Comparison of ENCODE assay signal across 9 mouse cellular contexts in genomic region chr11:103677042-103677441, GRCm38 (mm10). TPM values are rescaled to one million over a fixed set of nuclear protein-coding genes. Genes with fewer than 3 reads are reported as not detected.
DNase-seq lines count a peak whose midpoint lies in the region; ATAC-seq and TF ChIP-seq lines count a peak whose summit lies in the region.
"Not testable (repeated sequence)": the region's sequence is repeated elsewhere in the genome, so short reads cannot be mapped to it uniquely, and the experiment has no call there.
"Had no signal": no experiment of that assay in that cellular context is flagged by ENCODE, and none has a peak within 500 bp of the region (broad histone marks: within the 10 kb centered on the region; RNA-seq: fewer than 3 reads in every experiment).

No protein-coding gene starts in this region.

- TF ChIP-seq POLR2A in liver, adult 2 months (IDR thresholded peaks at IDR 0.05; ENCODE audit: extremely low read depth, insufficient read depth, low read length) = not testable (repeated sequence)

- H3K4me2 ChIP-seq in midbrain, embryonic 14.5 days (ENCODE audit: low read length); stomach, postnatal 0 days (replicated peaks; ENCODE audit: low read depth): not testable (repeated sequence)

- H3K4me1 ChIP-seq in liver, adult 2 months (ENCODE audit: control insufficient read depth, insufficient read depth, low read length); midbrain, embryonic 14.5 days (ENCODE audit: control insufficient read depth, insufficient read depth, low read length); stomach, postnatal 0 days (replicated peaks; ENCODE audit: control insufficient read depth, insufficient read depth): not testable (repeated sequence)

- WGBS in liver, adult 2 months = 45% methylated on average over 2 of the region's 2 CpGs
- WGBS in midbrain, embryonic 14.5 days = 38% methylated on average over 2 of the region's 2 CpGs
- 42% methylated on average over 2 of the region's 2 CpGs for WGBS in stomach, postnatal 0 days

- intact Hi-C loops in gastrocnemius, adult 2 months (cut with DNase I) = loop anchor here (10.0 kb wide), 1 partner anchor 322 kb away; no protein-coding TSS in a partner anchor

- TF ChIP-seq EP300 in stomach, postnatal 0 days (optimal IDR thresholded peaks at IDR 0.05) = not testable (repeated sequence)

- not testable (repeated sequence) for H3K9me3 ChIP-seq in midbrain, embryonic 14.5 days (ENCODE audit: control insufficient read depth, low read length); stomach, postnatal 0 days (ENCODE audit: control insufficient read depth, low read length)

- TF ChIP-seq CTCF in gastrocnemius, adult 2 months (IDR thresholded peaks at IDR 0.05) = peak; percentile 65
- peak; percentile 73 for TF ChIP-seq CTCF in liver, adult 2 months (IDR thresholded peaks at IDR 0.05; ENCODE audit: low read depth, low read length)
- TF ChIP-seq CTCF in stomach, postnatal 0 days (IDR thresholded peaks at IDR 0.05; ENCODE audit: low read depth) = peak; percentile 72

- not testable (repeated sequence) for ATAC-seq in midbrain, embryonic 14.5 days (ENCODE audit: low FRiP score, low TSS enrichment); stomach, postnatal 0 days (ENCODE audit: low FRiP score, low TSS enrichment)

- not testable (repeated sequence) for H3K27me3 ChIP-seq in liver, adult 2 months (ENCODE audit: control insufficient read depth, insufficient read depth, low read length); midbrain, embryonic 14.5 days (ENCODE audit: control insufficient read depth, insufficient read depth, low read length); stomach, postnatal 0 days (ENCODE audit: control insufficient read depth, insufficient read depth, low read length)

- H3K27ac ChIP-seq in gastrocnemius, adult 2 months; liver, adult 2 months (replicated peaks; ENCODE audit: insufficient read depth, low read depth, low read length); midbrain, embryonic 14.5 days (replicated peaks; ENCODE audit: low read depth, low read length); stomach, postnatal 0 days (replicated peaks): not testable (repeated sequence)

- H3K36me3 ChIP-seq in liver, adult 2 months (ENCODE audit: control insufficient read depth, insufficient read depth, low read length) = peaks cover 24% of the 10 kb centered on the region
- H3K36me3 ChIP-seq in midbrain, embryonic 14.5 days (ENCODE audit: control insufficient read depth, insufficient read depth, low read length) = peaks cover 60% of the 10 kb centered on the region
- peaks cover 13% of the 10 kb centered on the region for H3K36me3 ChIP-seq in stomach, postnatal 0 days (ENCODE audit: control insufficient read depth, insufficient read depth, low read length)

- H3K4me3 ChIP-seq in gastrocnemius, adult 2 months; liver, adult 2 months (ENCODE audit: insufficient read depth, low read depth, low read length); midbrain, embryonic 14.5 days (replicated peaks; ENCODE audit: low read depth, low read length); stomach, postnatal 0 days (ENCODE audit: low read depth, low read length): not testable (repeated sequence)

- H3K79me2 ChIP-seq in liver, adult 2 months (ENCODE audit: control insufficient read depth, insufficient read depth, low read length) = not testable (repeated sequence)

- H3K9ac ChIP-seq in liver, adult 2 months (ENCODE audit: low read depth, low read length); midbrain, embryonic 14.5 days (replicated peaks; ENCODE audit: low read length); stomach, postnatal 0 days (ENCODE audit: low read length): not testable (repeated sequence)

- DNase-seq in CD4-positive helper T cell, adult 2 months (ENCODE audit: low read depth, low spot score) = peak; percentile 22
- peak; percentile 49 to 53 for DNase-seq in adrenal gland, adult 18-20 months (ENCODE audit: low spot score in 2 of 2)
- peak; percentile 55 to 77 for DNase-seq in cerebellum, postnatal 14 days
- DNase-seq in gastrocnemius, adult 2 months = peak; percentile 54
- DNase-seq in kidney, adult 11 months = peak; percentile 75
- peak; percentile 43 for DNase-seq in liver, adult 2 months (ENCODE audit: extremely low read depth, low read depth, low spot score)
- peak; percentile 75 for DNase-seq in midbrain, embryonic 14.5 days
- peak; percentile 53 for DNase-seq in stomach, postnatal 0 days (ENCODE audit: low spot score)

RNA-seq across cellular contexts. Expression of gene Gosr2, which starts 20.7 kb away (rescaled TPM):
- 10 to 100 TPM; 83.6 to 83.9 TPM for total RNA-seq in adrenal gland, adult 18-20 months (2021)
- 10 to 100 TPM; 38.3 to 40.1 TPM for total RNA-seq in gastrocnemius, adult 2 months (2021)
- 52.8 and 55.0 TPM in 2 replicates for total RNA-seq in liver, adult 2 months (2014; rRNA removed)
- polyA plus RNA-seq in liver, adult 2 months (2012; rRNA removed) = 70.2 and 77.8 TPM in 2 replicates
- polyA plus RNA-seq in midbrain, embryonic 14.5 days (2014; fragmentation: Nextera tagmentation; extraction: Ambion mirVana) = 62.1 and 96.4 TPM in 2 replicates
- 58.7 and 60.4 TPM in 2 replicates for polyA plus RNA-seq in stomach, postnatal 0 days (2015; fragmentation: Nextera tagmentation; extraction: Ambion mirVana)

RNA-seq across cellular contexts. Expression of gene Rprml, which starts 27.7 kb away (rescaled TPM):
- 1 to 10 TPM in 1 of 2 experiments, not detected in 1; 1.1 TPM for total RNA-seq in adrenal gland, adult 18-20 months (2021)
- total RNA-seq in gastrocnemius, adult 2 months (2021) = not detected
- not detected in 2 replicates for total RNA-seq in liver, adult 2 months (2014; rRNA removed)
- polyA plus RNA-seq in liver, adult 2 months (2012; rRNA removed) = not detected in 2 replicates
- polyA plus RNA-seq in midbrain, embryonic 14.5 days (2014; fragmentation: Nextera tagmentation; extraction: Ambion mirVana) = 0.71 and 0.88 TPM in 2 replicates
- 0.16 and 0.25 TPM in 2 replicates for polyA plus RNA-seq in stomach, postnatal 0 days (2015; fragmentation: Nextera tagmentation; extraction: Ambion mirVana)
- polyA plus RNA-seq: heart, embryonic 14.5 days had no signal

RNA-seq across cellular contexts. Expression of gene Lyzl6, which starts 38.4 kb away (rescaled TPM):
- not detected for total RNA-seq in adrenal gland, adult 18-20 months (2021)
- total RNA-seq in gastrocnemius, adult 2 months (2021) = not detected
- total RNA-seq in liver, adult 2 months (2014; rRNA removed) = not detected in 2 replicates
- polyA plus RNA-seq in liver, adult 2 months (2012; rRNA removed) = not detected in 2 replicates
- not detected in 2 replicates for polyA plus RNA-seq in midbrain, embryonic 14.5 days (2014; fragmentation: Nextera tagmentation; extraction: Ambion mirVana)
- not detected in 2 replicates for polyA plus RNA-seq in stomach, postnatal 0 days (2015; fragmentation: Nextera tagmentation; extraction: Ambion mirVana)
- polyA plus RNA-seq: heart, embryonic 14.5 days had no signal

RNA-seq across cellular contexts. Expression of gene Gm884, which starts 56.1 kb away (rescaled TPM):
- not detected for total RNA-seq in adrenal gland, adult 18-20 months (2021)
- total RNA-seq in gastrocnemius, adult 2 months (2021) = not detected
- total RNA-seq in liver, adult 2 months (2014; rRNA removed) = not detected in 2 replicates
- not detected in 2 replicates for polyA plus RNA-seq in liver, adult 2 months (2012; rRNA removed)
- polyA plus RNA-seq in midbrain, embryonic 14.5 days (2014; fragmentation: Nextera tagmentation; extraction: Ambion mirVana) = not detected in 2 replicates
- polyA plus RNA-seq in stomach, postnatal 0 days (2015; fragmentation: Nextera tagmentation; extraction: Ambion mirVana) = not detected in 2 replicates
- polyA plus RNA-seq: heart, embryonic 14.5 days had no signal

Comparison
In these comparisons a context has a peak if more than half of its experiments do, and no peak if none do; other contexts are left out.
1. DNase-seq: peak in every context shown above with its lines; median percentile 75 in kidney, adult 11 months; 75 in midbrain, embryonic 14.5 days; 66 in cerebellum, postnatal 14 days; 54 in gastrocnemius, adult 2 months; 53 in stomach, postnatal 0 days; 51 in adrenal gland, adult 18-20 months; 43 in liver, adult 2 months; 22 in CD4-positive helper T cell, adult 2 months.